Mouse (Mus musculus): ENCODE measurements around the gene Srek1. TPM values are rescaled to one million over a fixed set of nuclear protein-coding genes. Genes with fewer than 3 reads are reported as not detected.

Gene Srek1
- polyA plus RNA-seq, 1 experiment, result 82.9 TPM

DNA sequence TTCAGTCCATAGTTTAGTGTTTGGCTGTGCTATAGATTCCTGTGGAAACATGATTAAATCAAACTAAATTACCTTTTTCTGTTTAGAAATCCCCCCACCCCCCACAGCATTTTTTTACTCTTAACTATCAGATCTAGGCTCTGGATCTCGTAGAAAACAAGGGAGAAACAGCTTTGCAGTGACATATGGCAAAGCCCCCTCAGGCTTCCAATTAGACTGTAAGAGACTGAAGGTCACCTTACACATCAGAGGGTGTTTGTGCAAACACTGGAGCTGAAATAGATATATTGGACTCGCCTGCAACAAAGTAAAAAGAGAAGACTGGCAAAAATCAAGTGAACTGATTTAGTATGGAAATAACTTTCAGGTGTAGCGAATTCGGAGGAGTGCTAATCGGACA lies 29.3 kb upstream of the Srek1 start:
- no peak for TF ChIP-seq POLR2A (IDR thresholded peaks at IDR 0.05; ENCODE audit: control insufficient read depth, extremely low read depth, insufficient read depth, low read length, poor library complexity)
- no peak for TF ChIP-seq CTCF (IDR thresholded peaks at IDR 0.05; ENCODE audit: borderline replicate concordance, control insufficient read depth, extremely low read depth, insufficient read depth, low read length, poor library complexity)
- H3K27ac ChIP-seq (ENCODE audit: control insufficient read depth, insufficient read depth, low read length), result no peak overlapping the region
- 90% methylated on average over 5 of the region's 5 CpGs for WGBS
- DNase-seq, result no peak
- no peaks in the 10 kb centered on the region for H3K36me3 ChIP-seq (ENCODE audit: control insufficient read depth, insufficient read depth, low read length)
- no peaks in the 10 kb centered on the region for H3K27me3 ChIP-seq (ENCODE audit: control insufficient read depth, insufficient read depth, low read length)
- H3K4me3 ChIP-seq (ENCODE audit: control insufficient read depth, insufficient read depth, low read length), result no peak overlapping the region
- no peaks in the 10 kb centered on the region for H3K4me1 ChIP-seq (replicated peaks; ENCODE audit: control insufficient read depth, insufficient read depth, low read length)

DNA sequence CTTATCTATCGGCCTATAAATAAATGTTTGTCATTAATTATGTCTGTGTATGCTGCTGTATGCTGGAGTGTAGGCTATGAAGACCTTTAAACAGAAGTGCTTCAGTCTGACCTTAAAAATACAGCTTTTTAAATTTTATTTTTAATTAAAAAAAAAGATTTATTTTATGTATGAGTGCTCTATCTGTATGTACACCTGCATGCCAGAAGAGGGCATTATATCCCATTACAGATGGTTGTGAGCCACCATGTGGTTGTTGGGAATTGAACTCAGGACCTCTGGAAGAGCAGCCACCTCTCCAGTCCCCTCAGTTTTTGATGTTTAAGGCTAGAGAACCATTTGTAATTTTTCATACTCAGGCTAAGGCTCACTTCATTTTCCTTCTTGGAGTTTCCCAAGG lies 26.6 kb upstream of the Srek1 start:
- H3K27me3 ChIP-seq (ENCODE audit: control insufficient read depth, insufficient read depth, low read length), result no peaks in the 10 kb centered on the region
- 96% methylated on average over 1 of the region's 1 CpGs for WGBS
- H3K36me3 ChIP-seq (ENCODE audit: control insufficient read depth, insufficient read depth, low read length), result no peaks in the 10 kb centered on the region
- TF ChIP-seq CTCF (IDR thresholded peaks at IDR 0.05; ENCODE audit: borderline replicate concordance, control insufficient read depth, extremely low read depth, insufficient read depth, low read length, poor library complexity) (no peak), POLR2A (IDR thresholded peaks at IDR 0.05; ENCODE audit: control insufficient read depth, extremely low read depth, insufficient read depth, low read length, poor library complexity) (no peak)
- H3K27ac ChIP-seq (ENCODE audit: control insufficient read depth, insufficient read depth, low read length), result no peak overlapping the region
- H3K4me1 ChIP-seq (replicated peaks; ENCODE audit: control insufficient read depth, insufficient read depth, low read length), result no peaks in the 10 kb centered on the region
- H3K4me3 ChIP-seq (ENCODE audit: control insufficient read depth, insufficient read depth, low read length), result no peak overlapping the region
- DNase-seq, result no peak

DNA sequence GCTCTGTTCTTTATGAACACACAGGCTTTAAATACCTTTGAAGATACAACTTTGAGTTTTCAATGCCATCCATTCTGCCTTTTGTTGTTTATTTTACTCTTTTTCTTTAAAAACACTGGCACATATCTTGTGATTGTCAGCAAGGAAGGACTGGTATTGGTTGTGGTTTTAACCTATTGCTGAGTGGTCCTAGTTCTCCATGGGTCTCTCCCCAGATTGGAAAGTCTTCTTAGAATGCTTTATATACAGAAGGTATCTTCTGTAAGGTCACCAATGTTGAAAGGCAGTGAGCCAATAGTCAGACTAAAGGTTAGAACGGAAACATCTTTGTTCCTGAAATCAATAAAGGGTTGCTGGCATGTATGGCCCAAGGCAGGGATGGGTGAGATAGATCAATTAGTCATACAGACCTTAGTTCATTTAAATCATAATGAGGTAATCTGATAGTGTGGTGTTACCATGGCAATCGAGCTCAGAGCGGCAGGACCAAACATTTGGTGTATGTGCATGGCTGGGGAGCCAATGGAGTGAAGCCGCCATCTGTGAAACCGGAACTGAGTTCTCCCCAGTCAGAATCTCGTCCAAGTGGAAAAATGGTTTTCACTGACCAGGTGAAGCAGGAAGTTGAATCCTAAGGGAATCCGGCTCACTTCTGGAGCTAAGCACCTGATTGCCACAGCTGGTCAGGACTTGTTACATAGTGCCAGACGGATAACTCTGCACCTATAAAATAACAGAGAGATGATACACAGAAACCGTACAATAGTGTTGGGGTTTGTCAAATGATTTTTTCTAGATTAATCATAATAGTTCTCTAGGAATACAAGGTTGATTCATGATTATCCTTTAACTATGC lies 20.5 kb upstream of the Srek1 start:
- H3K36me3 ChIP-seq (ENCODE audit: control insufficient read depth, insufficient read depth, low read length), result no peaks in the 10 kb centered on the region
- DNase-seq, result no peak
- WGBS, result 94% methylated on average over 9 of the region's 9 CpGs
- no peak overlapping the region for H3K4me3 ChIP-seq (ENCODE audit: control insufficient read depth, insufficient read depth, low read length)
- no peaks in the 10 kb centered on the region for H3K4me1 ChIP-seq (replicated peaks; ENCODE audit: control insufficient read depth, insufficient read depth, low read length)
- H3K27me3 ChIP-seq (ENCODE audit: control insufficient read depth, insufficient read depth, low read length), result no peaks in the 10 kb centered on the region
- H3K27ac ChIP-seq (ENCODE audit: control insufficient read depth, insufficient read depth, low read length), result no peak overlapping the region
- TF ChIP-seq POLR2A (IDR thresholded peaks at IDR 0.05; ENCODE audit: control insufficient read depth, extremely low read depth, insufficient read depth, low read length, poor library complexity) (no peak), CTCF (IDR thresholded peaks at IDR 0.05; ENCODE audit: borderline replicate concordance, control insufficient read depth, extremely low read depth, insufficient read depth, low read length, poor library complexity) (no peak)

DNA sequence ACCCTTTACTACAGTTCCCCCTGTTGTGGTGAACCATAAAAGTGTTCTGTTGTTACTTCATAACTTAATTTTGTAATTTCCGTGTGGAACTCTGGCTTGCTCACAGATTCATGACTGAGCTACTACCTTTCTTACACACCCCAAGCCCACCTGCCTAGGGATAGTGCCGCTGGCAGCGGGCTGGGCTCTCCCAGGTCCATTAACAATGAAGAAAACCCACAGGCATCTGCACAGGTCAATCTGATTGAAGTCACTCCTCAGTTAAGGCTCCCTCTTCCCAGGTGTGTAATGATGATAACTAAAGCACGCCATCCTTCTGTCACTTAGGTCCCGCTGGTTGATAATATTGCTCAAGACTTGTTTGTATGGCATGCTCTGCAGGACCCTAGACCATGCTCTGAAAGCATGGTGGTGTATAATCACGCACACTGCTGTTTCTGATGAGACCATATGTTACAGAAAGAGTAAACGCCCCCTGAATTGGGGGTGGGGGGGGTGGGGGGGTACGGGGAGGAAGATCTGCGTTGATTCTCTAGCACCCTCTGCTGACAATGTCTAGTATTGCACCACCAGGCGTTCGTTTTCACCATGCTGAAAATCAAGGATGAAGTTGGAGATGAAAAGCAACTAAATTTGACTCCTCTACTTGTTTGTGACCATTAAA lies 5.6 kb upstream of the Srek1 start:
- no peak overlapping the region for H3K4me3 ChIP-seq (ENCODE audit: control insufficient read depth, insufficient read depth, low read length)

DNA sequence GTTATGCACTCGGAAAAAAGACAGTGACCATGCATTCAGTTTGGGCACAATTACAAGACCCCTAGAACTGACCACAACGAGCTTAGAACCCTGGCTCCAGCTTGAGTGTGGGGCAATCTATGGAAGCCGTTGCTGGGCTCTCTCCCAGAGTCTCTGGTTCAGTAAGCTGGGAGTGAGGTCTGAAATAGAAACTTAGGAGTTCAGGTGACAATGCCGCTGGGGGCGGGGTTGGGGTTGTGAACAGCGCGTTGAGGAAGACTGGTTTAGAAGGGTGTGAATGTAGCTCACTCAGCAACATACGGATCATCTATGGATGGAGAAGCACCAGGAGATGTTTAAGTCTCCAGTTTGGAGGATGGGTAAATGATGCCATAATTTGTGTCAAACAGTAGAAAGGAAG lies 2.7 kb upstream of the Srek1 start:
- no peaks in the 10 kb centered on the region for H3K27me3 ChIP-seq (ENCODE audit: control insufficient read depth, insufficient read depth, low read length)
- DNase-seq, result no peak
- H3K4me3 ChIP-seq (ENCODE audit: control insufficient read depth, insufficient read depth, low read length), result no peak overlapping the region
- 0 out of 2 replicates have a peak, but pooled peaks cover 2% of the 10 kb centered on the region for H3K4me1 ChIP-seq (replicated peaks; ENCODE audit: control insufficient read depth, insufficient read depth, low read length)
- 83% methylated on average over 8 of the region's 8 CpGs for WGBS
- H3K36me3 ChIP-seq (ENCODE audit: control insufficient read depth, insufficient read depth, low read length), result no peaks in the 10 kb centered on the region
- no peak overlapping the region for H3K27ac ChIP-seq (ENCODE audit: control insufficient read depth, insufficient read depth, low read length)
- no peak for TF ChIP-seq CTCF (IDR thresholded peaks at IDR 0.05; ENCODE audit: borderline replicate concordance, control insufficient read depth, extremely low read depth, insufficient read depth, low read length, poor library complexity)
- TF ChIP-seq POLR2A (IDR thresholded peaks at IDR 0.05; ENCODE audit: control insufficient read depth, extremely low read depth, insufficient read depth, low read length, poor library complexity), result no peak

More for the DNA sequence above, 5.6 kb upstream of the Srek1 start:
- peak; percentile 50 for DNase-seq
- Histone ChIP-seq H3K4me1 (replicated peaks; ENCODE audit: control insufficient read depth, insufficient read depth, low read length) (no peaks in the 10 kb centered on the region), H3K36me3 (ENCODE audit: control insufficient read depth, insufficient read depth, low read length) (no peaks in the 10 kb centered on the region), H3K27me3 (ENCODE audit: control insufficient read depth, insufficient read depth, low read length) (no peaks in the 10 kb centered on the region), H3K27ac (ENCODE audit: control insufficient read depth, insufficient read depth, low read length) (no peak overlapping the region)
- no peak for TF ChIP-seq CTCF (IDR thresholded peaks at IDR 0.05; ENCODE audit: borderline replicate concordance, control insufficient read depth, extremely low read depth, insufficient read depth, low read length, poor library complexity)
- 41% methylated on average over 11 of the region's 11 CpGs for WGBS

DNA sequence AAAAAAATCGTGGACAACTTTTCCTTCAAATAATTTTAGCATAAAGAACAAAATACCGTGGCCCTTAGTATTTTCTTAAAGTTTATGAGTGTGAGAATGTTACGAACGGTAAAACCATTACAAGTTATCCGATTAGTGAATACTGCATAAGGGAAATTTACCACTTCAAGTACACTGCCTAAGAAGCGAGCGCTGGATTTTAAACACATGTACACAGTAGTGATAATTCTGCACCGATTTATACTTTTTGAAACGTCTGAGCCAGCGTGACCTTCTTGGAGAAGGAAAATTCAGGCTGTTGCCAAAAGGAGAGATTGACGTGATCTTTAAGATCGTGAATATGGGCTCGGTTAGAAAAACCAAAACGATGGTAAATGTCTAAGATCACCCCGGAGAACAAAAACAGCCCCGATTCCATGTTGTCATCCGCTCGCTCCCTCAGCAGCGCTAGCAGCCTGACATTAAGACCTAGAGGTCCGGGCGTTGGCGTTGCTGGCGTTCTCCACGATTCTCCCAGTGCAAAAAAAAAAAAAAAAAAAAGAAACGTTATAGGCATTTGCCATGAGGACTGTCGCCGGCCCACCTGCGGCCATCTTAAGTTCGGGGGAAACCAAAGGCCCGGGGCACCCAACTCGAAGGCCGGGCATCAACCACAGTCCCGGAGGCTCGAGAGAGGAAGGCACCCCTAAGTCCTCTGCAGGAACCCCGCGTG lies 845 bp downstream of the Srek1 start:
- Histone ChIP-seq H3K36me3 (ENCODE audit: control insufficient read depth, insufficient read depth, low read length) (no peaks in the 10 kb centered on the region), H3K4me1 (replicated peaks; ENCODE audit: control insufficient read depth, insufficient read depth, low read length) (0 out of 2 replicates have a peak, but pooled peaks cover 2% of the 10 kb centered on the region), H3K27me3 (ENCODE audit: control insufficient read depth, insufficient read depth, low read length) (no peaks in the 10 kb centered on the region), H3K27ac (ENCODE audit: control insufficient read depth, insufficient read depth, low read length) (peak overlapping the region; percentile 83), H3K4me3 (ENCODE audit: control insufficient read depth, insufficient read depth, low read length) (peak overlapping the region; percentile 85)
- under 1% methylated on average over 36 of the region's 36 CpGs for WGBS
- TF ChIP-seq POLR2A (IDR thresholded peaks at IDR 0.05; ENCODE audit: control insufficient read depth, extremely low read depth, insufficient read depth, low read length, poor library complexity) (no peak), CTCF (IDR thresholded peaks at IDR 0.05; ENCODE audit: borderline replicate concordance, control insufficient read depth, extremely low read depth, insufficient read depth, low read length, poor library complexity) (no peak)
- no peak for DNase-seq

All from thymus, adult 2 months (tissue).